Mouse (Mus musculus): ENCODE results near the gene Agr2.

DNA sequence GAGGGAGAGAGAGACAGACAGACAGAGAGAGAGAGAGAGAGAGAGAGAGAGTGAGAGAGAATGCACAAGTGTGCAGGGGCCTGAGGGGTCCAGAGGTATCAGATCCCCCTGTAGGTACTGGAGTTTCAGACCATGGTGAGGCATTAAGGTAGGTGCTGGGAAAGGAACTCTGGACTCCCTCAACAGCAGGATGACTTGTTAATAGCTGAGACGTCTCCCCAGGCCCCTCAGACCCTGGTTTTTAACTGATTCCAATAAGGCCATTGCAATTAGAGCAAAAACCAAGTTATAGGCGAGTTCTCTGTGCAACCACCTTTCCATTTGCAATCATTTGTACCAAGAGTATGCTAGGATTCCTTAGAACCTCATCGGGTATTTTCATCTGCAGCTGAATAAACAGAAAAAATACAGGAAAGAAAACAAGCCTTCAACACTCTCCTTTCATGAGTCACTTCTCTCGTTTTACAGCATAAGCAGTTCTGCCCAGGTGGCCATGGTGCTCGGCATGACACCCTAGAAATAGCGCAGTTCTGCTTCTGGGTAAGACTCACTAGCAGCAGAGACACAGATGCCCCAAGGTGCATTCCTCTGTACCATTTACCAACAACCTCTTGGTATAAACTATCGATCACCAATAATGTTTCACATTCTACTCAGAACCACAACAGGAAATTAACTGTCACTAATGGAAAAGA, 20.7 kb downstream of the Agr2 start:
- no peak for TF ChIP-seq GATA1 (IDR thresholded peaks at IDR 0.05; ENCODE audit: low read length)
- no peak for TF ChIP-seq TAL1 (IDR thresholded peaks at IDR 0.05; ENCODE audit: low read length)

Data from erythroblast, embryonic 14.5 days (primary cell).